ENCODE assay signal across 8 mouse cellular contexts in the genomic region with DNA sequence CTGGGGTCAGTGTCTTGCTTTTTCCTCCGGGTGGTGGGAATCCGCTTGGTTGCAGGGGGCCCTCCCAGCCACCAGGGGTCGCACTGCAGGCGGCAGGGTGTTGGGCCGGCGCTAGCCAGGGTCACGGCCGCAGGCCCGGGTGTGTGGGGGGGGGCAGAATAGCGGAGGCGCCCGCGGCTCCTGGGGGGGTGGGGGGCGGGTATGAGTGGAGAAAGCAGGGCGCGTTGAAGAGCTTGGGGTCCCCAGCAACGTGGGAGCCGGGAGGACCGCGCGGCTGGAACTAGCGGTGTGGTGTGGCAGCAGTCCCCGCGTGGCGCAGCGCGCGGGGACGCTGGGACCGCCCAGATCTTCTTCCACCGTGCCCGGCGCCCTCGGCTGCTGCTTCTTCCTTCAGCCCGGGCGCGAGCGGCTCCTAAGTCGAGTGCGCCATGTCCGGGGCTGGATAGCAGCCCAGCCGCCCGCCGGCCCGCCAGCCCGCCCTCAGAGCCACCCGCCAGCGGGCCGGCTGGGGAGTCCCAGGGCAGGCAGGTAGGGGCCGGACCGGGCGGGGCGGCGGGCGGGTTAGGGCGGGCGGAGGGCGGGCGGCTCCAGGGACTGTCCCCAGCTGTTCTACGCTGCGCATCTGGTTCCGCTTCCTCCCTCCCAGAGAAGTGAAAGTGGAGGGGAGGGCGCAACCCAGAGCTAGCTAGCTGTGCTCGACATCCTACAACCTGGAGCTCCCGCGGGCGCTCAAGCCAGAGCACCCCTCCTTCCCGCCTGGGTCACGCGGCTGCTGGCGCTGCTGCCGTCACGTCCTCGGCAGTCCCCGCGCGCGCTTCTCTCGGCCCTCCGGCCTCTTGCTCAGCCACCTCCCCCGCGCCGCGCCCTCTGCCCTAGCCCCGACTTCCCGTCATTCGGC. TPM values are rescaled to one million over a fixed set of nuclear protein-coding genes. Genes with fewer than 3 reads are reported as not detected.
DNase-seq lines count a peak whose midpoint lies in the region; ATAC-seq and TF ChIP-seq lines count a peak whose summit lies in the region.

A gene (plus strand): TSS at position 152 of the 898 bp plus-strand sequence.

- peak; percentile 91 for DNase-seq in 3T3-L1 (ENCODE audit: low read depth, low spot score)
- peak; percentile 88 to 91 for DNase-seq in adrenal gland, postnatal 4 days (ENCODE audit: low spot score in 2 of 2)
- peak; percentile 92 for DNase-seq in embryonic facial prominence, embryonic 14.5 days (ENCODE audit: low spot score)
- peak; percentile 95 to 96 for DNase-seq in heart, adult 2 months
- peak; percentile 92 for DNase-seq in kidney, adult 2 months
- peak; percentile 89 for DNase-seq in midbrain, embryonic 14.5 days
- peak; percentile 86 for DNase-seq in spleen, adult 12 weeks (ENCODE audit: low spot score)

- H3K9me3 ChIP-seq in embryonic facial prominence, embryonic 14.5 days (ENCODE audit: control insufficient read depth, low read length): no peaks in the 10 kb centered on the region
- H3K9me3 ChIP-seq in limb, embryonic 12.5 days: no peaks in the 10 kb centered on the region
- H3K9me3 ChIP-seq in midbrain, embryonic 14.5 days (ENCODE audit: control insufficient read depth, low read length): no peaks in the 10 kb centered on the region

- H3K36me3 ChIP-seq in embryonic facial prominence, embryonic 14.5 days (ENCODE audit: control insufficient read depth, insufficient read depth, low read length): peaks cover 45% of the 10 kb centered on the region
- H3K36me3 ChIP-seq in heart, adult 2 months (ENCODE audit: control insufficient read depth, insufficient read depth, low read length): no peaks in the 10 kb centered on the region
- H3K36me3 ChIP-seq in kidney, adult 2 months (ENCODE audit: control insufficient read depth, insufficient read depth, low read length): no peaks in the 10 kb centered on the region
- peaks cover 50% of the 10 kb centered on the region for H3K36me3 ChIP-seq in limb, embryonic 12.5 days
- H3K36me3 ChIP-seq in midbrain, embryonic 14.5 days (ENCODE audit: control insufficient read depth, insufficient read depth, low read length): peaks cover 39% of the 10 kb centered on the region

- peak within 1 kb of the TSS; percentile 97 for H3K27ac ChIP-seq in embryonic facial prominence, embryonic 14.5 days (replicated peaks; ENCODE audit: low read depth, low read length)
- H3K27ac ChIP-seq in heart, adult 2 months: peak within 1 kb of the TSS; percentile 100
- H3K27ac ChIP-seq in kidney, adult 2 months (ENCODE audit: insufficient read depth, low read depth, low read length): peak within 1 kb of the TSS; percentile 95
- H3K27ac ChIP-seq in limb, embryonic 12.5 days: peak within 1 kb of the TSS; percentile 98
- peak within 1 kb of the TSS; percentile 94 for H3K27ac ChIP-seq in midbrain, embryonic 14.5 days (replicated peaks; ENCODE audit: low read depth, low read length)

- intact Hi-C loops in heart, adult 2 months (cut with DNase I): loop anchor here (1.0 to 5.0 kb wide), 4 partner anchors 28 to 108 kb away; a partner anchor contains a TSS

- H3K4me3 ChIP-seq in embryonic facial prominence, embryonic 14.5 days (ENCODE audit: low read depth, low read length): peak within 1 kb of the TSS; percentile 86
- peak within 1 kb of the TSS; percentile 89 for H3K4me3 ChIP-seq in heart, adult 2 months
- peak within 1 kb of the TSS; percentile 76 for H3K4me3 ChIP-seq in kidney, adult 2 months (ENCODE audit: insufficient read depth, low read depth, low read length)
- H3K4me3 ChIP-seq in limb, embryonic 12.5 days (replicated peaks): peak within 1 kb of the TSS; percentile 89
- peak within 1 kb of the TSS; percentile 88 for H3K4me3 ChIP-seq in midbrain, embryonic 14.5 days (replicated peaks; ENCODE audit: low read depth, low read length)

- TF ChIP-seq CTCF in heart, adult 2 months (IDR thresholded peaks at IDR 0.05): peak; percentile 83
- peak; percentile 76 for TF ChIP-seq CTCF in kidney, adult 2 months (conservative IDR thresholded peaks at IDR 0.05; ENCODE audit: insufficient read depth, insufficient read length, low read depth, low read length)

- peaks cover 10% of the 10 kb centered on the region for H3K4me1 ChIP-seq in embryonic facial prominence, embryonic 14.5 days (ENCODE audit: control insufficient read depth, insufficient read depth, low read length)
- H3K4me1 ChIP-seq in heart, adult 2 months (ENCODE audit: control insufficient read depth, insufficient read depth, low read length): peaks cover 5% of the 10 kb centered on the region; the same call in 1 of the 2 replicates
- peaks cover 7% of the 10 kb centered on the region; the same call in 1 of the 2 replicates for H3K4me1 ChIP-seq in kidney, adult 2 months (ENCODE audit: control insufficient read depth, insufficient read depth, low read length)
- H3K4me1 ChIP-seq in limb, embryonic 12.5 days (replicated peaks): peaks cover 15% of the 10 kb centered on the region
- H3K4me1 ChIP-seq in midbrain, embryonic 14.5 days (ENCODE audit: control insufficient read depth, insufficient read depth, low read length): peaks cover 9% of the 10 kb centered on the region

- peak within 1 kb of the TSS; percentile 82 for H3K4me2 ChIP-seq in embryonic facial prominence, embryonic 14.5 days (ENCODE audit: low read depth, low read length)
- H3K4me2 ChIP-seq in limb, embryonic 12.5 days: peak within 1 kb of the TSS; percentile 74
- peak within 1 kb of the TSS; percentile 93 for H3K4me2 ChIP-seq in midbrain, embryonic 14.5 days (ENCODE audit: low read length)

- TF ChIP-seq EP300 in heart, adult 2 months (IDR thresholded peaks at IDR 0.05; ENCODE audit: insufficient read depth, low read depth, low read length): peak; percentile 74; the same call in 1 of the 2 replicates

- H3K79me2 ChIP-seq in heart, adult 2 months (replicated peaks; ENCODE audit: control insufficient read depth, insufficient read depth, low read length): no peaks in the 10 kb centered on the region

- peak; percentile 82 for TF ChIP-seq POLR2A in heart, adult 2 months (IDR thresholded peaks at IDR 0.05; ENCODE audit: insufficient read depth, low read depth, low read length)
- peak; percentile 43 for TF ChIP-seq POLR2A in kidney, adult 2 months (IDR thresholded peaks at IDR 0.05; ENCODE audit: low read depth, low read length)

- 0% methylated on average over 16 of the region's 87 CpGs for WGBS in embryonic facial prominence, embryonic 14.5 days
- WGBS in heart, adult 2 months: 2% methylated on average over 79 of the region's 87 CpGs
- under 1% methylated on average over 87 of the region's 87 CpGs for WGBS in kidney, adult 2 months
- under 1% methylated on average over 82 of the region's 87 CpGs for WGBS in limb, embryonic 12.5 days
- under 1% methylated on average over 87 of the region's 87 CpGs for WGBS in midbrain, embryonic 14.5 days

- ATAC-seq in embryonic facial prominence, embryonic 14.5 days (ENCODE audit: low read depth): peak; percentile 91
- ATAC-seq in limb, embryonic 12.5 days (ENCODE audit: insufficient number of reproducible peaks, insufficient read depth, low FRiP score, low TSS enrichment, low read depth): peak; percentile 93
- ATAC-seq in midbrain, embryonic 14.5 days (ENCODE audit: low FRiP score, low TSS enrichment): peak; percentile 85

- no peaks in the 10 kb centered on the region for H3K27me3 ChIP-seq in embryonic facial prominence, embryonic 14.5 days (replicated peaks; ENCODE audit: control insufficient read depth, insufficient read depth, low read length)
- H3K27me3 ChIP-seq in heart, adult 2 months (ENCODE audit: control insufficient read depth, insufficient read depth, low read length): no peaks in the 10 kb centered on the region
- H3K27me3 ChIP-seq in kidney, adult 2 months (replicated peaks; ENCODE audit: control insufficient read depth, insufficient read depth, low read length): no peaks in the 10 kb centered on the region
- H3K27me3 ChIP-seq in limb, embryonic 12.5 days: no peaks in the 10 kb centered on the region
- no peaks in the 10 kb centered on the region for H3K27me3 ChIP-seq in midbrain, embryonic 14.5 days (ENCODE audit: control insufficient read depth, insufficient read depth, low read length)

- H3K9ac ChIP-seq in embryonic facial prominence, embryonic 14.5 days (ENCODE audit: low read depth, low read length): peak within 1 kb of the TSS; percentile 87
- H3K9ac ChIP-seq in heart, adult 2 months (ENCODE audit: low read depth, low read length): peak within 1 kb of the TSS; percentile 96
- H3K9ac ChIP-seq in limb, embryonic 12.5 days (replicated peaks): peak within 1 kb of the TSS; percentile 89
- peak within 1 kb of the TSS; percentile 96 for H3K9ac ChIP-seq in midbrain, embryonic 14.5 days (replicated peaks; ENCODE audit: low read length)

RNA-seq across cellular contexts. Expression of the gene that starts here (rescaled TPM):
- total RNA-seq in adrenal gland, postnatal 4 days (2021): 10 to 100 TPM; 15.5 to 17.4 TPM
- 4.1 and 4.7 TPM in 2 replicates for polyA plus RNA-seq in embryonic facial prominence, embryonic 14.5 days (2014; fragmentation: Nextera tagmentation; extraction: Ambion mirVana)
- 10 to 100 TPM; 35.7 to 36.5 TPM for total RNA-seq in heart, adult 2 months (2021)
- polyA plus RNA-seq in heart, adult 2 months (2012; rRNA removed): 45.6 and 45.9 TPM in 2 replicates
- 12.3 and 13.6 TPM in 2 replicates for polyA plus RNA-seq in kidney, adult 2 months (2012; rRNA removed)
- 5.7 and 5.9 TPM in 2 replicates for polyA plus RNA-seq in limb, embryonic 12.5 days (2016; fragmentation: Nextera tagmentation; extraction: Ambion mirVana)
- 7.3 and 7.6 TPM in 2 replicates for polyA plus RNA-seq in midbrain, embryonic 14.5 days (2014; fragmentation: Nextera tagmentation; extraction: Ambion mirVana)

Comparison
In these comparisons a context has a peak if more than half of its experiments do, and no peak if none do; other contexts are left out.
1. Peak in every context shown above with its lines: DNase-seq, ATAC-seq, H3K4me3 ChIP-seq and H3K27ac ChIP-seq.